Mouse (Mus musculus): ENCODE data around the gene Wdr89. TPM values are rescaled to one million over a fixed set of nuclear protein-coding genes. Genes with fewer than 3 reads are reported as not detected.

Wdr89 gene
- total RNA-seq, 2 experiments from 2014 or later, result 17.4 to 20.6 TPM

DNA sequence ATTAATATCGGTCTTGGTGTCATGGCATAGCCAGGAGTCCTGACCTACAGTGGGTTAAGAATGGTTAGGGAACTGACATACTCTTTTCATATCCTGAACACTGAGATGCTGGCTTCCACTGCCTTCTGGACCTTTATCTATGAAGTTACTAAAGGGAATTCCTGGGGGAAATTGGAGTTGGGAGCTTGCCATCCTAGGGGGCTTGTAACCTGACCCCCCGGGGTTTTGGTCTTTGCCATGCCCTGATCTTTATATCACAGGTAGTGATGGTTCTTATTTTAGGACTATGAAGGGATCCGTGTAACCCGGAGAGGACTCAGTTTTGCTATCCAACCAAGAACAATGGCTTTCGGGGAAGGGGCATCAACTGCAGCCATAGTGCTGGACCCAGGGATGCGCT is 1.3 kb upstream of the Wdr89 start:
- no peak for ATAC-seq (replicated peaks; ENCODE audit: poor library complexity)

GRCm38 (mm10) chr12:75668916-75669257 is 450 bp downstream of the Wdr89 start:
- ATAC-seq (replicated peaks; ENCODE audit: poor library complexity), result peak; percentile 36

GRCm38 (mm10) chr12:75668221-75668620 is 1.1 kb downstream of the Wdr89 start:
- ATAC-seq (replicated peaks; ENCODE audit: poor library complexity), result no peak

DNA sequence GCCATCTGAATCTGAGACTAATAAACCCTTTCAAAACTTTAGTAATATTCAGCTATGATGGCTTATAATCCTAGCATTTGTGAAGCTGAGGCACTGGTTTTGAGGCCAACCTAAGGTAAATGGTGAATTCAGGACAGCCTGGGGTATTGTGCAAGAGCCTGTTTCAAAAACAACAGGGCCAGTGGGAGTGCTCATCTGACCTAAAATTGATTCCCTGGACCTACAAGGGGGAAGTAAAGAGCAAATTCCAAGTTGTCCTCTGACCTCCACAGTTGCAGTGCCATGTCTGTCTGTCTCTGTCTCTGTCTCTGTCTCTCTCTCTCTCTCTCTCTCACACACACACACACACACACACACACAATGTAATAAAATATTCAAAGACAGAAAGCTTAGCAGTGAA is 2.4 kb downstream of the Wdr89 start:
- ATAC-seq (replicated peaks; ENCODE audit: poor library complexity), result no peak

GRCm38 (mm10) chr12:75664516-75664810 is 4.9 kb downstream of the Wdr89 start:
- no peak for ATAC-seq (replicated peaks; ENCODE audit: poor library complexity)

GRCm38 (mm10) chr12:75663646-75664515 is 5.5 kb downstream of the Wdr89 start:
- no peak for ATAC-seq (replicated peaks; ENCODE audit: poor library complexity)

GRCm38 (mm10) chr12:75662376-75662775 is 7.0 kb downstream of the Wdr89 start:
- no peak for ATAC-seq (replicated peaks; ENCODE audit: poor library complexity)

DNA sequence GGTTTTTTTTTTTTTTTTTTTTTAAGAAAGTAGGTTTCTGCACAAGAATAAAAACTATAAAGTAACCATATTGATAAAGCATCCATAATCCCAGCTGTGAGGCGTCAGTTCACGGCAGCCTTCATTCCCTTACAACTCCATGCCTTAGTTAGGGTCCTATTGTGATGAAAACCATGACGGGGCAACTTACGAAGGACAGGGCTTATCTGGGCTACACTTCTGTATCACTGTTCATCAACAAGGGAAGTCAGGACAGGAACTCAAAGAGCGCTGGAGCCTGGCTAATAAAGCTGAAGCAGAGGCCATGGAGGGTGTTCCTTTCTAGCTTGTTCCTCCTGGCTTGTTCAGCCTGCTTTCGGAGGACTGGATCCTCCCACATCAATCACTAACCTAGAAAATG is 10.9 kb downstream of the Wdr89 start:
- peak; percentile 83 for ATAC-seq (replicated peaks; ENCODE audit: poor library complexity)

DNA sequence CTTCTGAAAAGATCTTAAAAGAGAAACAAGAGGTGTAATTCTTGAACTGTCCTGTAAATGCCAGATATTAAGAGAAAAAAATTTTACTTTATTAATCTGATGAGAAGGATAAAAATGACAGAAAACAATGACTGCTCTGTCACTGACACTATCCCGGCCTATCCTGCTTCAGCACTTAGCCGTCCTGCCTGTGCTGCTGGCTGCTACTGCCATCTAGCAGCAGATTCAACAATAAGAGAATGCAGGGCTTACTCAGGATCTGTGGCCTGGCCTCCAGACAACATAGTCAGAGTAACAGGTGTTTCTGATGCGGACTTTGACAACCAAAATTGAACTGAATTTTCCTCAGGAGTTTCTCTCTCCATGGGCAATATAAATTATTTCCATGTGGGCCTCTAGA is 12.8 kb downstream of the Wdr89 start:
- peak; percentile 87 for ATAC-seq (replicated peaks; ENCODE audit: poor library complexity)

- ATAC-seq (replicated peaks; ENCODE audit: poor library complexity), result no peak
Observed at GRCm38 (mm10) chr12:75654247-75654801, 15.0 kb downstream of the Wdr89 start.

DNA sequence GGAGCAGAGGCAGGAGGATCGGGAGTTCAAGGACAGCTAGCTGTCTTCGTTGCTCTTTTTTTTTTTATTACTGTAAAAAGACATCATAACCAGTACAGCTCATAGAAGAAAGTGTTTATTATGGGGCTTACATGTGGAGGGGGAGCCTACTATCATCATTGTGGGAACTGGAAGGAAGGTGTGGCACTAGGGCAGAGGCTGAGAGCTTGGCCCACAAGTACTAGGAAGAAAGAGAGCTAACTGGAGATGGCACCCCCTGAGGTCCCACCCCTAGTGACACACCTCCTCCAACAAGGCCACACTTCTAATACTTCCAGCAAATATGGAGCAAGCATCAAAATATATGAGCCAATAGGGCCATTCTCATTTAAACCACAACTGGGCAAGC is 19.6 kb downstream of the Wdr89 start:
- no peak for ATAC-seq (replicated peaks; ENCODE audit: poor library complexity)

DNA sequence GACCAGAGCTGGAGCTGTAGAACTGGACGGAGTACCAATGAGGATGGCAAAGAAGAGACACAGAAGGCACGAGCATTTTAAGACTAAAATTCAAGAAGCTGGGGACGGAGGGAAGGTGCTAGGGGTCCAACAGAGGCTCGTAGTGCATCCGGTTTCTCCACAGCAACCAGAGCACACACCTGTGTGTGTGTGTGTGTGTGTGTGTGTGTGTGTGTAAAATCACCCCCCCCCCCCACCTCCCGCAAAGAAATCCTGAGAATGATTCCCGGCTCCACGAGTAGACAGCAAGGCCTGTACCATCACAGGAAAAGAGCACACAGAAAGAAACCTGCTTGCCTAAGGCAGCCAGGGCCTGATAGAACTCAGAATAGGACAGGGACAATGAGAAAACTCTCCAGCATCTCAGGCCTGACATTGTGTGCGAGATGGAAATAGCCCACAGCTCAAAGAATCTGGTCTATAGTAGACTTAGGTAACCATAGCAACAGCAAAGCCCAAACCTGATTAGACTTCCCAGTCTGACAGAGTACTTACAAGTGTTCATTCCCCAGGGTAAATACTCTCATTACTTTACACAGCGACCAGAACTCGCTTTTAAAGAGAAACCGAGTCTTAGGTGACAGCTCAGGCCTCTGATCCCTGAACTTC is 20.2 kb downstream of the Wdr89 start:
- no peak for ATAC-seq (replicated peaks; ENCODE audit: poor library complexity)

- no peak for ATAC-seq (replicated peaks; ENCODE audit: poor library complexity)
Observed at GRCm38 (mm10) chr12:75648281-75648680, 21.1 kb downstream of the Wdr89 start.

GRCm38 (mm10) chr12:75647663-75648062 is 21.7 kb downstream of the Wdr89 start:
- ATAC-seq (replicated peaks; ENCODE audit: poor library complexity), result no peak

- ATAC-seq (replicated peaks; ENCODE audit: poor library complexity), result peak; percentile 71
Observed at GRCm38 (mm10) chr12:75645780-75646179, 23.6 kb downstream of the Wdr89 start.

GRCm38 (mm10) chr12:75641726-75642125 is 27.6 kb downstream of the Wdr89 start:
- no peak for ATAC-seq (replicated peaks; ENCODE audit: poor library complexity)

GRCm38 (mm10) chr12:75638345-75638744 is 31.0 kb downstream of the Wdr89 start:
- ATAC-seq (replicated peaks; ENCODE audit: poor library complexity), result peak; percentile 46

DNA sequence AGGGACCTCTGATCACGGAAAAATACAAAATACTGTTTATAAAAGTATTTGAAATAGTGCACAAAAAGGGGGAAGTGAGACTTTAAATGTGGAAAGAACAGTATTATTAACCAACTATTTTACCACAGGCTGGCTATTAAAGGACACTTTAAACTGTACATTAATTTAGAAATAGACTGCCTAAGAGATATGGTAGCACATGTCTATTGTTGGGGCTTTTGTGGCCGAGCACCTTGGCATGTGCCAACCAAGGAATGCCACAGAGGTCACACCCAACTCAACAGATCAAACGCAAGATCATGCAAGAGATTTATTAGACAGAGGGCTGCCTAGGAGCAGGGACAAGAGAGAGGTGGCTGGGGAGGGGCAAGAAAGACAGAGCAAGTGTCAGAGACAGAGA is 32.2 kb downstream of the Wdr89 start:
- peak; percentile 66 for ATAC-seq (replicated peaks; ENCODE audit: poor library complexity)

DNA sequence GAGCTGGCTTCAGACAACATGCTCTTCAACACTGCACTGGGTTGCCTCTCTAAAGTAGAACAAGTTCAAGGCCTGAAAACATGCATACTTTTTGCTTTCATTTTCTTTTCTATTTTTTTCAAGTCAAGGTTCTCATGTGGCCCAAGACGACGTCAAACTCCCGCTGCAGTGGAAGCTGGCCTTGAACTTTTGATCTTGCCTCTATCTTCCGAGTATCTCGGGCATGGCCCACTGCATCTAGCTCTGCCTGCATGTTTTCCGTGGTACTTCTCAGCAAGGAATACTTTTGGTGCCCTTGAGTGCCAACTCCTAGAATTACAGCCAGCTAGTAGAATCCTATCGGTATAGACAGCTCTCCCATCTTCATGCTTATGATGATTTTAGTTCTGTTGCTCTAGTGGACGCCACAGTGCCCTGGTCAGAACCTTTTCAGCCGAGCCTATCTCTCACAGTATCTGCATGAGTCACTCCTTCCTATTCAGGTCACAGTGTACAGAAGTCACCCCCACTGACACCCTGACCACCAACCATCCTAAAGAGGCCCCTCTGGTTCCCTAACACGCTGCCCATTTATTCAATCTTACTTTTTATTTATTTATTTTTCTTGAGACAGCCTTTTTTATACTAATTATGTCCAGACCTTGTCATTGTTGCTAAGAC is 33.4 kb downstream of the Wdr89 start:
- ATAC-seq (replicated peaks; ENCODE audit: poor library complexity), result peak; percentile 32; the same call in 1 of the 2 replicates

DNA sequence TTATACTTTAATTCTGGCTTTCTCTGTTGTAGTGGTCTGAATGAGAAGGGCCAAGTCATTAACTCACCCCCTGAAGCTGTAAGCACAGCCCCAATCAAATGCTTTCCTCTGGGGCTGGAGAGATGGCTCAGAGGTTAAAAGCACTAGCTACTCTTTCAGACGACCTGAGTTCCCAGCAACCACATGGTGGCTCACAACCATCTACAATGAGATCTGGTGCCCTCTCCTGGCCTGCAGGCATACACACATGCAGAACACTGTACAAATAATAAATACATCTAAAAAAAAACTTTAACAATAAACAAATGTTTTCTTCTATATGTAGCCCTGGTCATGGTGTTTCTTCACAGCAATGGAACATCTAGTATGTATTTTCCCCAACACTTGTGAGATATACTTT is 39.7 kb downstream of the Wdr89 start:
- ATAC-seq (replicated peaks; ENCODE audit: poor library complexity), result no peak

DNA sequence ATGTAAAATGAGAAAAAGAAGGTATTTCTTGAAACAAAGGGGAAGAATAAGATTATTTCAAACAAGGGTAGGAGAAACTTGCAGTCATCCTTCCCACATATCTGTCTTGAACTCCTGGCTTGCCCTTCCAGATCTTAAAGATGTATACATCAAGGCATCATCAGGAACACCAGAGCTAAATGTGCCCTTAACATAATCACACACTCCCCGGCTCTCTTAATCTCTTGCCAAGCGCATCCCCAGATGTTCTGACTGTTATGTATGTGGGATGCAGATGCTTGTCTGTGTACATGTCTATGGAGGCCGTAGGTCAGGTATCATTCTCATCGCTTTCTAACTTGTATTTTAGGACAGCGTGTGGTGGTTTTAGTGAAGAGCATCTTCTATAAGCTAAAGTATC is 46.0 kb downstream of the Wdr89 start:
- ATAC-seq (replicated peaks; ENCODE audit: poor library complexity), result 0 out of 2 replicates have a peak, but pooled peaks have one; percentile 34

DNA sequence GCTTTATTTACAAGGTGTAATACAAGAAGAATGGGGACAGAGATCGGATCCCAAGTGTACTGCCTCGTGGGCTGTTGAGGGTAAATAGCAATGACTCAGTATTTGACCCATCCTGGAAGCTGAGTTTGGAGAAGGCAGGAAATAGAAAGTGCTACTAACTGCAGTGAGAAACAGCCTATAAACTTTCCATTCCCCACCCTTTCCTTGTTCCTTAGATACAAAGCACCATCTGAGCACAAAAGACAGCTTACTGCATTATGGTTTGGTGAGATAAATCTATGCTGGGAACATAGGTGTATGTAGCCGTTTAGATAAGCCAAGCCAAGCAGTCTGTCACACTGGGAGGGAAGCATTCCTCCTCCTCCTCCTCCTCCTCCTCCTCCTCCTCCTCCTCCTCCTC is 46.5 kb downstream of the Wdr89 start:
- ATAC-seq (replicated peaks; ENCODE audit: poor library complexity), result peak; percentile 78
